Mouse (Mus musculus): ENCODE measurements around the gene Gm8797.
"Not testable (repeated sequence)": the region's sequence is repeated elsewhere in the genome, so short reads cannot be mapped to it uniquely, and the experiment has no call there.

Gm8797 gene

GRCm38 (mm10) chr3:5750506-5750905 is at the start of gene Gm8797:
Gene Gm8797 (plus strand): TSS chr3:5750806.
- not testable (repeated sequence) for DNase-seq (ENCODE audit: low spot score in 2 of 2)

DNA sequence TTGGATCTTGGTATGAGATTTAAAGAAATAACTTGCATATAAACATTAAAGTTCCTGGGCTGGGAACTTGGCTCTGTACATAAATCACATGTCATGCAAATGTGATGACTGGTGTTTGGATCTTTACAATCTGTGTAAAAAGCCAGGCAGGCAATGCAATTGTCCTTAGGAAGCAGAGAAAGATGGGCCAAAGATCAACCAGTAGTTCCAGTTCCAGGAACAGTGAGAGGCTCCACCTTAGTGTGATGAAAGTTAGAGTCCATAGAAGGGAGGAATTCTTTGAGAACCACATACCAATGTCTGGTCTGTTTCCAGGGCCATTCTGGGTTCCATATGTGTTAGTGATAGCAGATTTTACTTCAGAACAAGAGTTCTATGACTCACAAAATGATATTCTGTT is 36.1 kb upstream of the Gm8797 start:
- no peak for DNase-seq (ENCODE audit: low spot score in 2 of 2)

DNA sequence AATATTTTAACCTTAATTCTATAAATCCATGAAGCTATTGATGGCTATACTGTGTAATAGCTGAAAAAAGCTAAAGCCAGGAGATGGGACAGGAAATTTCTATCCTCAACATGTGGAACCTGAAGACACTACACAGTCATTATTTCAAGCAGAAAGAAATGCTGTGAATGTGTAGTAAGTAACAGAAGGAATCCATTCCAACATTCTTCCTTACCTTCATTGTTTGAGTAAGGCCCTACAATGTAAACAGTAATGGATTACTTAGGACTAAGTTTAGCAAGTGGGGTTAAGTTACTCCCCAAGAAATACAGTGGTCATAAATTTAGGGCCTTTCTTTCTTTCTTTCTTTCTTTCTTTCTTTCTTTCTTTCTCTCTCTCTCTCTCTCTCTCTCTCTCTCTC is 17.7 kb upstream of the Gm8797 start:
- DNase-seq (ENCODE audit: low spot score in 2 of 2), result no peak

- no peak for DNase-seq (ENCODE audit: low spot score in 2 of 2)
Measured at GRCm38 (mm10) chr3:5754763-5755478, 4.3 kb downstream of the Gm8797 start.

DNA sequence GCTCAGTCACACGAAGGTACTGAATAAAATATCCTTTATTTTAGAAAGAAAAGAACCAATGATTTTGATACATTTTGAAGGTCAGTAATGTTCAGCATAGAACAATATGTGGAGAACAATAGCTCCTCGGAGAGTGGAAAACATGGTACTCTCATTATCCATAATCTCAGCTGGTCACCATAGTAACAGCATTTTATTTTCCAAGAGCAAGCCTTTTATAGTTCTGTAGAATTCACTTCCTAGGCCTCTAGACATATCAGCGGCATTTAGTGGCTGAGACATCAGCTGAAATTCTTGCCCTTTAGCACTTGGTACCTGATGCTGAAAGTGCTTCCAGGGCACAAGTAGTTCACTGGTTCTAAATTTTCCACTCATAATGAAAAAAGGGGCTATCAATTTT is 15.7 kb downstream of the Gm8797 start:
- no peak for DNase-seq (ENCODE audit: low spot score in 2 of 2)

GRCm38 (mm10) chr3:5776894-5777293 is 26.3 kb downstream of the Gm8797 start:
- DNase-seq (ENCODE audit: low spot score in 2 of 2), result no peak

Measured in urinary bladder, postnatal 36 days (tissue).